Mouse (Mus musculus) lung, postnatal 0 days (tissue): ENCODE results near the gene Aqr.

ENCODE experiments used
- CTCF ChIP-seq: IDR thresholded peaks from 2 replicates; pipeline ENCODE4 v1.5.1; 2016; ENCODE audit warnings: antibody characterized with exemption, mild to moderate bottlenecking
- EP300 ChIP-seq: IDR thresholded peaks from 2 replicates; pipeline ENCODE4 v1.6.1; 2016; ENCODE audit warnings: antibody characterized with exemption, mild to moderate bottlenecking, control low read depth

GRCm38 (mm10) chr2:114161978-114162377 lies 24.8 kb downstream of the Aqr start:
- TF ChIP-seq CTCF (no peak), EP300 (no peak)
